Mouse (Mus musculus) thymus, adult 2 months (tissue): Measurements from ENCODE around the gene Akirin2.

Experiments used
- CTCF ChIP-seq: fragments of 200-500 bp; IDR thresholded peaks from 2 replicates; pipeline ENCODE4 v1.5.1; 2012; ENCODE audit warnings: mild to moderate bottlenecking, control low read depth, low read length, moderate library complexity, borderline replicate concordance; ENCODE audit not compliant: control insufficient read depth, poor library complexity, insufficient read depth; ENCODE audit errors: extremely low read depth
- POLR2A ChIP-seq: fragments of 200-500 bp; IDR thresholded peaks from 2 replicates; pipeline ENCODE4 v1.6.1; 2012; ENCODE audit warnings: mild to moderate bottlenecking, low read length, control low read depth, moderate library complexity; ENCODE audit not compliant: control insufficient read depth, poor library complexity, insufficient read depth; ENCODE audit errors: extremely low read depth

DNA sequence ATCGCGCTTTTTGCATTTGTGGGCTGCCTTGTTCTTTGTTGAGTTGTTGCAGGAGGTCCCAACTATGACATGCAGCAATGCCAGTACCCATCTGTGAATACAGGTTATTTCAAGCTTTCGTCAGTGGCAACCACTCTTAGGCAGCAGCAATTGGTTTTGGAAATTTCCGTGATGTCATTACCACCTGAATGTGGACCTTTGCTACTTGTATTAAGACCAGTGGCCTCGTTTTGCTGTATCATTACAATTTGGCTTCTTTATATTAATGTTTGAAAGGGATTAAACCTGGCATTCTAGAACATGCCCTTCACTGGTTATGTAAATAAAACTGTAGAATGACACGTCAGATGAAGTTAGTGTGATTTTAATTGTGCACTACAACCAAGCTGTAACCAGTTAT, 15.5 kb downstream of the Akirin2 start:
- TF ChIP-seq CTCF (no peak), POLR2A (no peak)
